Mouse (Mus musculus) olfactory bulb, adult 2 months (tissue): ENCODE data around the gene Gnas. TPM values are rescaled to one million over a fixed set of nuclear protein-coding genes. Genes with fewer than 3 reads are reported as not detected.

Source experiments
- H3K27ac ChIP-seq: fragments of 200-500 bp; 2 replicates; pipeline ENCODE4 v1.5.1; 2012; ENCODE audit warnings: low read depth, low read length; ENCODE audit not compliant: insufficient read depth
- H3K4me1 ChIP-seq: fragments of 200-500 bp; 2 replicates; pipeline ENCODE4 v1.6.1; 2012; ENCODE audit warnings: low read length; ENCODE audit not compliant: control insufficient read depth, insufficient read depth
- H3K4me3 ChIP-seq: fragments of 200-500 bp; 2 replicates; pipeline ENCODE4 v1.5.1; 2012; ENCODE audit warnings: mild to moderate bottlenecking, low read depth, low read length, moderate library complexity; ENCODE audit not compliant: insufficient read depth
- CTCF ChIP-seq: fragments of 200-500 bp; IDR thresholded peaks from 2 replicates; pipeline ENCODE4 v1.5.1; 2012; ENCODE audit warnings: low read depth, mild to moderate bottlenecking, low read length, moderate library complexity; ENCODE audit not compliant: insufficient read depth
- POLR2A ChIP-seq: fragments of 200-500 bp; IDR thresholded peaks from 2 replicates; pipeline ENCODE4 v1.6.1; 2012; ENCODE audit warnings: mild to moderate bottlenecking, low read depth, low read length, moderate library complexity; ENCODE audit not compliant: insufficient read depth
- WGBS: fragments of 180-500 bp; shearing (Covaris S2); methylation state at CpG from one replicate; pipeline ENCODE4 v1.1.7; 2018; 5-methylcytosine and 5-hydroxymethylcytosine counted together
- polyA plus RNA-seq: library from polyadenylated mRNA; stranded (reverse); fragments of >200 nt; gene quantifications from 2 replicates; pipeline ENCODE4 v1.2.4, GENCODE M21; 2012; ENCODE audit warnings: low replicate concordance; ENCODE audit not compliant: missing spikeins, insufficient read depth, insufficient read length

Gene Gnas
- polyA plus RNA-seq, 1 experiment = 195 TPM

GRCm38 (mm10) chr2:174271459-174271858, 12.7 kb upstream of the Gnas start:
- Histone ChIP-seq H3K4me1 (peaks cover 3% of the 10 kb centered on the region; the same call in 1 of the 2 replicates), H3K4me3 (no peak overlapping the region), H3K27ac (no peak overlapping the region)
- 94% methylated on average over 6 of the region's 6 CpGs for WGBS
- no peak for TF ChIP-seq POLR2A
- no peak for TF ChIP-seq CTCF

- Histone ChIP-seq H3K4me1 (peaks cover 3% of the 10 kb centered on the region; the same call in 1 of the 2 replicates), H3K4me3 (no peak overlapping the region), H3K27ac (no peak overlapping the region)
- 92% methylated on average over 5 of the region's 5 CpGs for WGBS
- TF ChIP-seq CTCF (no peak), POLR2A (no peak)
Observed at GRCm38 (mm10) chr2:174273131-174273530, 11.0 kb upstream of the Gnas start.

- Histone ChIP-seq H3K4me3 (no peak overlapping the region), H3K4me1 (peaks cover 3% of the 10 kb centered on the region; the same call in 1 of the 2 replicates), H3K27ac (no peak overlapping the region)
- TF ChIP-seq CTCF (no peak), POLR2A (no peak)
- 94% methylated on average over 2 of the region's 2 CpGs for WGBS
Observed at GRCm38 (mm10) chr2:174273961-174274360, 10.2 kb upstream of the Gnas start.

DNA sequence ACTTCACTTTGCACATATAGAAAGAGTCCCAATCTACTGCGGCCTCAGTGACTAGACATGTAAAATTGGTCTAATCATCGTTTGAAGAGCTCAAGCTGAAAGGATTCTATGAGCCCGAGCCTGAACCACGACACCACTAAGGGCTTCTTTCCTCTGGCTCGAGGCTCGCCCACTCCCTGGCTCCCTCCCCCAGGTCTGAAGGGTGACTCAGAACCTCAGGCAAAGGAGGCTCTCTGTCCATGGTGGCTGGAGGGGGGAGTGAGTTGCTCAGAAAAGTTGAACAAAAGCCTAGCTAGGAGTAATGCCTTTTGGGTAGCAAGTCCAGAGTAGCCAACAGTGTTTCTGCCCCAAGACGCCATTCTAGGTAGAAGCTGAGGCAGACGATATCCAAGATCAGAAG, 4.3 kb upstream of the Gnas start:
- peaks cover 8% of the 10 kb centered on the region for H3K4me1 ChIP-seq
- WGBS = 74% methylated on average over 8 of the region's 8 CpGs
- no peak for TF ChIP-seq CTCF
- TF ChIP-seq POLR2A = no peak
- no peak overlapping the region for H3K4me3 ChIP-seq
- no peak overlapping the region for H3K27ac ChIP-seq

- no peak overlapping the region for H3K4me3 ChIP-seq
- H3K27ac ChIP-seq = no peak overlapping the region
- 61% methylated on average over 11 of the region's 11 CpGs for WGBS
- TF ChIP-seq CTCF (no peak), POLR2A (no peak)
- H3K4me1 ChIP-seq = peaks cover 6% of the 10 kb centered on the region; the same call in 1 of the 2 replicates
Observed at GRCm38 (mm10) chr2:174283341-174283740, 779 bp upstream of the Gnas start.

DNA sequence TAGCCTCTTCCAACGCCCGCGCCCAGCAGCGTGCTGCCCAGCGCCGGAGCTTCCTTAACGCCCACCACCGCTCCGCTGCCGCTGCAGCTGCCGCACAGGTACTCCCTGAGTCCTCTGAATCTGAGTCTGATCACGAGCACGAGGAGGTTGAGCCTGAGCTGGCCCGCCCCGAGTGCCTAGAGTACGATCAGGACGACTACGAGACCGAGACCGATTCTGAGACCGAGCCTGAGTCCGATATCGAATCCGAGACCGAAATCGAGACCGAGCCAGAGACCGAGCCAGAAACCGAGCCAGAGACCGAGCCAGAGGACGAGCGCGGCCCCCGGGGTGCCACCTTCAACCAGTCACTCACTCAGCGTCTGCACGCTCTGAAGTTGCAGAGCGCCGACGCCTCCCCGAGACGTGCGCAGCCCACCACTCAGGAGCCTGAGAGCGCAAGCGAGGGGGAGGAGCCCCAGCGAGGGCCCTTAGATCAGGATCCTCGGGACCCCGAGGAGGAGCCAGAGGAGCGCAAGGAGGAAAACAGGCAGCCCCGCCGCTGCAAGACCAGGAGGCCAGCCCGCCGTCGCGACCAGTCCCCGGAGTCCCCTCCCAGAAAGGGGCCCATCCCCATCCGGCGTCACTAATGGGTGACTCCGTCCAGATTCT, 812 bp downstream of the Gnas start:
- TF ChIP-seq CTCF = no peak
- no peak for TF ChIP-seq POLR2A
- H3K27ac ChIP-seq = no peak overlapping the region
- peaks cover 6% of the 10 kb centered on the region; the same call in 1 of the 2 replicates for H3K4me1 ChIP-seq
- no peak overlapping the region for H3K4me3 ChIP-seq
- WGBS = 44% methylated on average over 58 of the region's 58 CpGs

DNA sequence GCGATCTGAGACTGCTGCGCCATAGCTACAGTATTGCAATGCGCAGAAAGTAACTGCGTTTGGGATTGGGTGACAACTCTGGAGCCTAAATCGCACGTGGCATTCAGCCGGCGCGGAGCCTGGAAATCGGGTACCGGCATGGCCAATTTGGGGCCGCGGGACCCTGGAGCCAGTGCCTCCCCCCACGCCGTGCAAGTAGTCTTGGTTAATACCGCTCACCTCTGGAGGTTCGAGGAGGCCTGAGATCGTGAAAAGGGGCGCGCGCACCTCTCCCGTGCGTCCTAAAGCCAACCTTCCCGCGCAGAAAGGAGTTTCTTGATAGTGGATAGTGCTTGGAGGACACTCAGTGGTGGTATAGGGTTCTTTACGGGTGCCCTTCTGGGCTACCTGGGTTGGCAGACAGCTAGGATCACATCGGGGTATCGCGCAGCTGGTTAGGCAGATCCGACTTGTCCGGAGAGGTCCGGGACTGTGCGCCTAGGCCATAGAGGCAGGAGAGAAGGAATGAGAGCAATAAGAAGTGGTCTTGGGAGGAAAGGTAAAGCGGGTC, 1.9 kb downstream of the Gnas start:
- Histone ChIP-seq H3K4me3 (no peak overlapping the region), H3K27ac (no peak overlapping the region), H3K4me1 (peaks cover 6% of the 10 kb centered on the region; the same call in 1 of the 2 replicates)
- WGBS = 57% methylated on average over 34 of the region's 34 CpGs
- TF ChIP-seq POLR2A (no peak), CTCF (no peak)

DNA sequence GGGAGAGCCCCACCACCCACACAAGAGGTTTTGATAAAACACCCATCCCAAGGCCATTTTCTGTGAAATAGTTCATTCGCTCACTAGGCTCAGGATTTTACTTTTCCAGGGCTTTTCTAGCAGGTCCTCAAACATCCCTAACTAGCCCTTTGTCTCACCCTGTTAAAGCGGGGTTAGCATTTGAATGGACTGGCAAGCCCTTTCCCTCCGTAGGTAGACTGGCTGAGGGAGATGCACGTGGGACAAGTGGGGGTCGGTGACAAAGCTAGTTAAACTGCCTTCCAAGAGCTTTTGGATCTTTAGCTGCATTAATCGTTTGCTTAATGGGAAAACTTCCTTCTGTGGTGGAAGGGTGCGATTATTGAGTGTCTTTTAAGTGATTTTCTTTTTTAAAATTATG, 3.8 kb downstream of the Gnas start:
- H3K27ac ChIP-seq = no peak overlapping the region
- 44% methylated on average over 7 of the region's 7 CpGs for WGBS
- H3K4me1 ChIP-seq = peaks cover 6% of the 10 kb centered on the region; the same call in 1 of the 2 replicates
- H3K4me3 ChIP-seq = no peak overlapping the region
- TF ChIP-seq POLR2A (no peak), CTCF (no peak)

DNA sequence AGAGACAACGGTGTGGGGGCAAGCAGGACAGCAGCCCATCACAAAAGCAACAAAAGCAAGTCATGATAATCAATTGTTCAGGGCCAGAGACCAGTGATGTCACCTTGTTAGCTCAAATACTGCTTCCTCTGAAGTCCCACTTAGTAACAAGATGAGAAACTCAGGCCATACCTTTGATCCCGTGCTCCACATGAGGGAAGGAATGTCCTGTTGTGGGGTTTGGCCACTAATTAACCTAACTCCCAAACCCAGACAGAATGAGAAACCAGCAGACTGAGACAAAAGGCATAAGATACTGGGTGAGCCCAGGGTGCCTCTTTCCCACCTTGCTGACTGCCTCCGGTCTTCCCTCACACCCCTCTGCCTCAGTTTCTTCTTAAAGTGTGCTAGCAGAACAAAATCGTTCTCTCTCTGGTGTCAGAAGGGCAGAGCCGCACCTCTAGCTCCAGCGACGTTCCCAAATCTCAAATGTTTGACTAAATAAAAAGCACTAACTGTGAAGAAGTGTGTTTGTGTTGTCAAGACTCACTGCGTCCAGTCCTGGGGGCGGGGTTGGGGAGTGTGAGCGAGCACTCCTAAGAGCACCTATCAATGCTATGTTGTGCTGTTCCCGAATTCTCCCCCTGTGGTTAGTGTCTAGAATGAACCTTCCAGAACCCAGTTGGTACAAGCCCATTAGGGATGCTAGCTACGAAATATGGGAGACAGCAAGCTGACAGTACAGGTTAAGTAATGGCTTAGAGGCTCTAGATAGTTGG, 4.7 kb downstream of the Gnas start:
- TF ChIP-seq CTCF = no peak
- no peak for TF ChIP-seq POLR2A
- Histone ChIP-seq H3K4me1 (peaks cover 6% of the 10 kb centered on the region; the same call in 1 of the 2 replicates), H3K27ac (no peak overlapping the region), H3K4me3 (no peak overlapping the region)
- WGBS = 59% methylated on average over 12 of the region's 12 CpGs
